Mouse (Mus musculus) frontal cortex, postnatal 10 days (tissue): ENCODE results near the gene Tsga10ip.
"Not testable (repeated sequence)": the region's sequence is repeated elsewhere in the genome, so short reads cannot be mapped to it uniquely, and the experiment has no call there.

Experiments used
- DNase-seq, 2 experiments: peaks; one replicate each; pipeline ENCODE4 v3.0.0; 2022; ENCODE audit warnings: low spot score in 2 of 2, mixed read lengths in 1 of 2

Tsga10ip gene

DNA sequence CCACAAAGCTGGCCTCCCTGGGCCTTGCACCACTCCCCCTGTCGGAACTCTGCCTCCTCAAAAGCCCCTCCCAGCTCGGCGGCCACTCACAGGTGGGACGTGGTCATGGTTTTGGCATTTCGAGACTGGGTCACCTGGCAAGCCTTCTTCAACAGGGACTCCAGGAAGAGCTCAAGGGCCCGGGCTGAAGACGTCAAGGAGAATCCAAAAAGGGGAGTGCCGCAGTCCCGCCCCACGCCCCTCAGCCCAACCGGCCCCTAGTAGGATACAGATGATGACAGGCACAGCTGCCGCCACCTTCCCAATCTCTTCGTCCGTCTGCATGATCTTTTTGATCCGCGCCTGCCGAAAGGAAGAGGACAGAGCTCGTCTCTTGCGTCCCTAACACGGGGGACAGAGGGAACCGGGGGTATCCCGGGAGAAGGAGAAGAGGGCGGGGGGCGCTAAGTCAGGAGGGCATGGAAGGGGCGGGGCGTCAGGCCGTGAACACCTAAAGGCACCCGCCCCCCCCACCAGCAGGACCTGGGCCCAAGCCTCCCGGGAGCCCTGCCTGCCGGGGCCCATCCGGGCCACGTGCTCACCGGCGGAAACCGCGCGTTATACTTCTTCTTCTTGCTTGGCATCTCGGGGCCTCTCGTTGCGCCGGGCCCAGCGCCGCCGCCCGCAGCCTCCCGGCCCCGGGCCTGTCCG is 21.9 kb upstream of the Tsga10ip start:
- peak; percentile 66 to 69 for DNase-seq

DNA sequence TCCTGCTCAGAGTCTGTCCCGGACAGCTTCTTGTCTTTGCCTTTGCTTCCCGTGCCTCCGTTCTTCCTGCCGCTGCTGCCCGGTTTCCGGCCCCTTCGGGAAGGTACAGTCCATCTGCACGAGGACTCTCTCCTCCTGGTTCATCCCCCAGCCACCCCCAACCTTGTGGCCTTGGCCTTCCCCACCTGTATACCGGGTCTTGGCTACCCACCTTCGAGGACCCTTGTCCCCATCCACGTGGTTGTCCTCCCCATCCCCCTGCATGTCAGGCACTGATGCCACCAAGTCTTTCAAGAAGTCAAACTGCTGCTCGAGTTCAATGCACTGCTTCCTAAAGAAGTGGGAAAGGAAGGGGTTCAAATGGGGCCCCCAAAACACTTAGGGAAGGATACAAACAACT is 21.2 kb upstream of the Tsga10ip start:
- DNase-seq, result no peak

DNA sequence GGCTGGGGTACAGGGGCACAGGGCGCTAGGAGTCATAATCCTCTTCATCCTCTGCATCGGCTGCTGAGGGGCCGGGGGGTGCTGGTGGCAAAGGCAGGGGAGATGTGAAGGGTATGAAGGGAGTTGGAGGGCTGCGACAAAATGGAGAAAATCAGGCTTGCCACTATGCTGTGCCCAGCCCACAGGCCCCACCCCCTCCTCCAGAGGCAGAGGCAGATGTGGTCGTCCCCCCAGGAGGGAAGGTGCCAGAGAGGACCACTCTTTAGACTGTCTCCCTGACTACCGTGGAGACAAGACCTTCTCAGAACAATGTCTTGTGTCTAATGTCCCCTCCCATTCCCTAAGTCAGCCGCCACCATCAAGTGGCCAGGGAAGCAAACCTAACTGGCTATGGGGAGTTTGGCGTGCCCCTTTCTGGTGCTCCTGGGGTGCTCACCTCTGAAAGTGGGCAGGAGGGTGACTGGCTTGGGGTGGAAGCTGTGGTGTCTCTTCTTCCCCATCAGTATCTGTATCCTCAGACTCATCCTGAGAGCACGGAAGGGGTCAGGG is 20.6 kb upstream of the Tsga10ip start:
- no peak for DNase-seq

DNA sequence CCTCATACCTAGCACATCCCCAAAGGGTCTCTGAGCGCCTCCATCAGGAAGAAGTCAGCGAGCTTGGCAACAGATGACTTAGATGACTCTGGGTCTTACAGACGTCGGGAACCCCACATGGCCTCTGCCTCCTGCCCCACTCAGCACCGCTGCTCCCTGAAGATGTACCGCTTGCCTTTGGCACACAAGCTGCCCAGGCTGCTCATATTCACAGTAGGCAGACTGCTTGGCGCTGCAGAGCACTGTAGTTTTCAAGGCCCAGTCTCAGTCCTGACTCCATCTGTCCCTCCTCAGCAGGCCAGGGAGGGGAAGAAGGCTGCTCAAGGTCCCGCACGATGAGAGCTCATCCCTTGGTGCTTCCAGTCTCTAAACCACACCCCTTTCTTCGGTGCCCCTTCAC is 19.9 kb upstream of the Tsga10ip start:
- DNase-seq, result no peak

DNA sequence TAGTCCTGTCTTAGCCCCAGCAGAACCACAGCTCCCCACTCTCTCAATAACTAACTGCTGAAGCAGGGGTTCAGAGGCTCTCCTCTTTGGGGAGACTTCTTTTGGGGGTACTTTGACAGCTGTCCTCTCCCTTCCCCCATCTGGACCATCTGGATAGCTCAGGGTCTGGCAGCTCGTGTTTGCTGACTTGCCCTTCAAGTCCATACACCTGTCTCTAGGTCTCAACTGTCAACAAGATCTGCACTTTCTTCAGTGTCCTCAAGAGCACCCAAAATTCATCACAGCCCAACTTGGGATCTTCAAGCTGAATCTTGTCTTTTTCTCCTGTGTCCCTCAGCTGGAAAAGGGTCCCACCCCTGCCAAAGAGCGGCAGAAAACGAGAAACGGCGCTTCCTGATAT is 19.5 kb upstream of the Tsga10ip start:
- no peak for DNase-seq

DNA sequence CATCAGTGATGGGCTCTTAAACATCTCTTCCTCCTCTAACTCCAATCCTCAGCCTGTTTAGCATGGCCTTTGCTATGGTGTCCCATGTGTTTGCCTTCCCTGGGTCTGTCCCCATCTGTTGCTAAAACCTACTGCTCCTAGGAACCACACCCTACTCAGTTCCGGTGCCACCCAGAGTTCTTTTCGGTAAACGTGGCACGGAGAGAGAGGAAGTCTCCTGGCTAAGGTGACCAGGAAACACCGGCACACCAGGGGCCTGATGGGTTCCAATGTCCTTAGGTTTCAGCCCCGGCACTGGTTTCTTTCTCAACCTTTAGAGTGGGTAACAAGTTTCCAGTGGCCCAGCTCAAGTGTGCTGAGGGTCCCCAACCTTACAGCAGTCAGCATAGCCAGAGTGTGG is 18.3 kb upstream of the Tsga10ip start:
- no peak for DNase-seq

DNA sequence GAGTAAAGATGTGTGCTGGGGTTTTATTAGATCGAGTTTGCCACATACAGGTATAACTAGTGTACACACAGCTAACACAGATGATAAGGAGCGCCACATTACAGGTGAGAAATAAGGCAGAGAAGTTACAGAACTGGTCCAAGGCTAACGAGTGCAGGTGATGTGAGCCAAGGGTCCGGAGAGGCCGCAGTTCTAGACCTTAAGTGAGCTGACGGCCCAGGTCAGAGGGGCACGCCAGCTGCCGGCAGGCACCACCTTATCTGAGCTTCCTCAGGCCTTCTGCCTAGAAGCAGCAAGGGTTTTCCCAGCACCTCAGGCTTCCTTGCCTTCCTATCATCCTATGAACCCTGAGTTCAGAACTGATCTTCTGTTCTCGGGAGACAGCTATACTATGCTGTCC is 17.3 kb upstream of the Tsga10ip start:
- DNase-seq, result no peak

DNA sequence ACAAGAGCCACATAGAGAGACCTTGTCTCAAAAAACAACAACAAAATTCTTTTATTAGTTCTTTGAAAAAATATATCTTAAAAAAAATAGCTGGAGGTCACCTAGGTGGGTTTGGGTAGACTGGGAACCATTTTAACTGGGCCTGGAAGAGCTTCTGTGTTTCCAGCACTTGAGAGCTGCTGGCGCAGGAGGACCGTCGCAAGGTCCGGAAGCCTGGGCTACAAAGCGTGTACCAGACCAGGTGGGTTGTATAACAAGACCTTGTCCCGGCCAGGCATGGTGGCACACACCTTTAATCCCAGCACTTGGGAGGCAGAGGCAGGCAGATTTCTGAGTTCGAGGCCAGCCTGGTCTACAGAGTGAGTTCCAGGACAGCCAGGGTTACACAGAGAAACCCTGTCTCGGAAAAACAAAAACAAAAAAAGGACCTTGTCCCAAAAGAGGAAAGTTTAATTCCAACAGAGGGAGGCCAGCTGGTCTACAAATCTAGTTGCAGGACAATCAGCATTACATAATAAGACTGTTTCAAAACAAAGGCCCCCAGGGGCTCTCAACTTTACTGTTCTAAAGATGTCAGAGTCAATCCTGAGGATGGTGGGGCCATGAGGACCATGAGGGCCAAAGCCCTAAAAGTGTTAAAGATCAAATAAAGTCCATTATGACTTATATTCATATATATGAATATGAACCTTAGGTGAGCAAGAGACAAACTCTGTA is 16.6 kb upstream of the Tsga10ip start:
- no peak for DNase-seq

DNA sequence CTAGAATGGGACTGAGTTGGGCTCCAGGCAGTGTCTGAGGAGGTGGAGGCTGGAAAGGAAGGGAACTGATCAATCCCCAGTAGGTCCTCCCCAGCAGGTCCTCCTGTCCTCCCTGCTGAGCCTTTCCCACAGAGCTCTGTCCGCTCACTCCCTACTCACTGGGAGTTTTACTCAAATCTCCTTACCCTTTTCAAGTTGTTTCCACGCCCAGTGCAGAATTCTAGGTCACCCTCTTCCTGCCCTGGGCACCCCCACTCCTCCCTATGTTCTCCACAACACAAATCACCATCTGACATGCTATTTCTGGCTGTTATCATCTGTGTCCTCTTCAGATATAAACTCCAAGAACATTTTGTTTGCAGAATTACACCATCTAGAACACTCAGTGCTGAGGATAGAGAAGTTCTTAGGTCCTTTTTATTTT is 12.2 kb upstream of the Tsga10ip start:
- no peak for DNase-seq

DNA sequence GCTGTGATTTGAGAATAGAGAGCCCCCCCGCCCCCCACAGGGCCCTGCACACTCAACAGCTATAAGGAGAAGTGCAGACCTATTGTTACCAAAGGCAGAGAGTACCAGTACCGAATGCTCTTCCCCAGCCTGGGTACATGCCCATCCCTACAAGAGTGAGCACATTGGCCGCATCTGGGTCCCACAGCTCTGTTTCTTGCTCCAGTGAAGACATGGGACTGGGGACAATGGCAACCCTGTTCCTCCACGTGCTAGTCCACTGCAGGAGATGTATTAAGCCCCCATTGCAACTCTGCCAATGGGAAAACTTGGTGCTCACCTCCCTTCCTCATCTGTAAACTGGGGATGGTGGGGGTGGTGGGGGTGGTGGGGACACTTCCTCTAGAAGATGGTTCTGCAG is 11.5 kb upstream of the Tsga10ip start:
- DNase-seq, result no peak

DNA sequence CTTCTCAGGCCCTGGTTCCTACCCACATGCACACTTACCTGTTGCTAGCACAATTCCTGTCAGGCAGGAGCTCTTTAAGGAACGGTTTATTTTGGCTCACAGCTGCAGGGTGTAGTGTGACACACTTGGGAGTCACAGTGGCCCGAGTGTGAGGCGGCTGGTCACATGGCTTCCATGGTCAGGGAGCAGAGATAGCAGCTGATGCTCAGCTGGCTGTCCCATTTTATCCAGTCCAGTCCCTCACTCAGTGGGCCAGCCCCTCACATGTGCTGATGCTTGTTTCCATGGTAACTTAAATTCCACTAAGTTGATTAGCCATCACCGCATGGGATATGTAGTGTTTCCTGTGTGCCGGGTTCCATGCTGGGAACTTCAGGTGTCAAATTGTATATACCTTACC is 9.6 kb upstream of the Tsga10ip start:
- no peak for DNase-seq

DNA sequence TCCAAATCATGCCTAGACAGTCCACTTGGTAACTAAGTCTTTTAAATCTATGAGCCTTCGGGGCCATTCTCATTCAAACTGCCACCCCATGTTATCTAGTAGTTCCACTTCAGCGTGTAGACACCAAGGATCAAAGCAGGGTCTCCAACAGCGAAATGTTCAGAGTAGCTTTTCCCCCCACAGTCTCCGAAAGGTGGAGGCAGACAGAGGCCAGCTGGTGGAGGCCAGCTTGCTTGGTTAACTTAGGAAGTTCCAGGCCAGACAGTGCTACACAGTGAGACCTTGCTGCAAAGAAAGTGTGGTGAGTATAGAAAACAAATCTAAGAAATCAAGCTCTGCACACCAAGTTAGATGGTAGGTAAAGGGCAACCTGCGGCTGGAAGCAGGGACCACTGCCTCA is 8.3 kb upstream of the Tsga10ip start:
- DNase-seq, result no peak

DNA sequence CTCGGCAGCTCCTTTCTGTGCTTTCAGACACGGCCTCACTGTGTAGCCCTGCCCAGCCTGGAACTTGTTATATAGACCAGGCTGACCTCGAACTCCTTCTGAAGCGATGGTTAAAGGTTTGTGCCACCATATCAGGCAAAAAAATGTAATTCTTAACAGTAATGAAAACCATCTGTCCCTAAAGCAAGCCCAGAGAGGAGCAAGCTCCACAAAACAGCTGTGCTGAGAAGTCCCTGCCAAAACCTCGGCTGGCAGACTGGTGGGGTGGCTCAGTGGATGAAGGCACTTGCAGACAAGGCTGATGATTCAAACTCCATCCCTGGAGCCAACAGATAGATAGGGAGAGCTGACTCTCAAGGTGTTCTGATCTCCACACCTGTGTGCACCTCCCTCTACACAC is 6.7 kb upstream of the Tsga10ip start:
- DNase-seq, result no peak

DNA sequence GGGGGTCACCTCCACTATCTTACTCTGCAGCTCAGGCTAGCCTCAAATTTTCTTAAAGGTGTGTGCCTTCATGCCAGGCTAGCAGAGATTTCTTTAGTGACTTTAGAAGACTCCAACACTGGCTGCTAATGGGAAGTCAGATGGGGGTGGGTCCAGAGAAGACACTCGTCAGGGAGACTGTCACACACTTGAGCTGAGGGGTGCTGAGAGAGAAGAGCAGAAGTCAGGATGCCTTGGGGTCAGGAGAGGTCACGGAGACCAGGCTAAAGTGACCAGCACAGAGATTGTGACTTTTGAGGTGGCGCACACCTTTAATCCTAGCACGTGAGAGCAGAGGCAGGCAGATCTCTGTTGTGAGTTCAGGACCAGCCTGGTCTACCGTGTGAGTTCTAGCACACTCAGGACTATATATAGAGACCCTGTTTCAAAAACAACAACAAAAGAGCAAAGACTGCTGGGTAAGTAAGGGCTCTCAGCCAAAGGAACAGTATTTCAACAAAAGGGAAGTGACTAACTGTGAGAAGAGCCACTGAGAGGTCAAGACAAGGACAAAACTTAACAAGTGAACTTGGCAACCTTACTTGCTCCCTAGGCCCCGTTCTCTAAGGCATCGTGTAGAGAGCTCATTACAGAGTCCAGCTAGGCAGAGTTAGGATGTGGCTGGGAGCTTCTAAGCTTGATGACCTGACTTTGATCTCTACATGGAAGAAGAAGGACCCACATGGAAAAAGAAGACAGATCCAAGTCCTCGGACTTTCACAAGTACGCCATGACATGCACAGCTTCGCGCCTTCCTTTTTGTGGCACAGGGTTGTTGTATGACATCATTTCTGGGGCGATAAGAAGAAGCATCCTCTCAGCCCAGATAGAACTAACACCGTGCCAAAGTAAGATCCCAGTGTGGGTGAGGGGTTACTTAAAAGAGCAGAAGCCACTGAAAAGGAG is 6.0 kb upstream of the Tsga10ip start:
- DNase-seq, result no peak

DNA sequence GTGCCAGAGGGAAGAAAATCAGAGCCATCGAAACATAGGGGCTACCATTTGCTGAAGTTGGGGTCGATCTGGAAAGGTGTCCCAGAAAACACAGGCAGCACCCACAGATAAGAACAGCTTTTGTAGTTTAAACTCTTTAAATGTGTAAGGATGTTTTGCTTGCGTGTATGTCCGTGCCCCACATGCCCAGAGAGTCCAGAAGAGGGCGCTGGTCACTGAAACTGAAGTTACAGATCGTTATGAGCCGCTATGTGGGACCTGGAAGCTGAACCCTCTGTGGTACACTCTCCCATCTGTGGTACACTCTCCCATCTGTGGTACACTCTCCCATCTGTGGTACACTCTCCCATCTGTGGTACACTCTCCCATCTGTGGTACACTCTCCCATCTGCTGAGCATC is 4.8 kb upstream of the Tsga10ip start:
- DNase-seq, result peak in 1 of 2 experiments; percentile 26

DNA sequence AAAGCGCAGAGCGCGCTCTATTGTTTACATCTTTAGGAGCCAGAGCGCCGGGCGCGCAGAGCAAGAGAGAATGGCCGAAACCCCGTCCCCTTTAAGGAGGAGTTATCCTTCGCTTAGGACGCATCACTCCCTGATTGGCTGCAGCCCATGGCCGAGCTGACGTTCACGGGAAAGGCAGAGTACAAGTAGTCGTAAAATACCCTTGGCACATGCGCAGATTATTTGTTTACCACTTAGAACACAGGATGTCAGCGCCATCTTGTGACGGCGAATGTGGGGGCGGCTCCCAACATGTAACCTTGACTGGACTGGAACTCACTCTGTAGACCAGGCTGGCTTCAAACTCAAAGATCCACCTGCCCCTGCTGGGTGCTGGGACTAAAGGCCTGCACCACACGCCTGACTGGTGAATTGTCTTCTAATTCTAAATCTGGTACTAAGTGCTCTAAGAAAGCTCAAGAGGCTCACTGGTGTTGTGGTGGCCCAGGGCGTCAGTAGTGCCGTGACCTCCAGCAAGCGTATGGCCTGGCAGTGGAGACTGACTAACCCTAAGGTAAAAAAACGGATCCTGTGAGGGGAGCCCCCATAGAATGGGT is 4.3 kb upstream of the Tsga10ip start:
- peak in 1 of 2 experiments; percentile 24 for DNase-seq

DNA sequence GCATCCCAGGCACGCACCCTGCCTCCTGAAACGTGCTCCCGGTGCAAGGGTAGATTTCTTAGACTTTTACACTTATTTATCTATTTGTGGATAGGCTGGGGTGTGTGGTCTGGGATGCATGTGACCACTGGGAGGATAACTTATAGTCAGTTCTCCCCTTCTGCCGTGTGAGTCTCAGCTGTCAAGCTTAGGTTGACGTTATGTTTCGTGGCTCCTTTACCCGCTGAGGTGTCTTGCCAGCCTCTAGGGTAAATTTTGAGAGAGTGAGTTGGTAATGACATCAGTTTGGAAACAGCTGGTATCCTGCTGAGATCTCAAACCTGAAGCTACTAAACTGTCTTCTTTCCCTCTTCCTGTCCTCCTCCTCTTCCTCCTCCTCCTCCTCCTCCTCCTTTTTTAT is 3.6 kb upstream of the Tsga10ip start:
- DNase-seq, result no peak

DNA sequence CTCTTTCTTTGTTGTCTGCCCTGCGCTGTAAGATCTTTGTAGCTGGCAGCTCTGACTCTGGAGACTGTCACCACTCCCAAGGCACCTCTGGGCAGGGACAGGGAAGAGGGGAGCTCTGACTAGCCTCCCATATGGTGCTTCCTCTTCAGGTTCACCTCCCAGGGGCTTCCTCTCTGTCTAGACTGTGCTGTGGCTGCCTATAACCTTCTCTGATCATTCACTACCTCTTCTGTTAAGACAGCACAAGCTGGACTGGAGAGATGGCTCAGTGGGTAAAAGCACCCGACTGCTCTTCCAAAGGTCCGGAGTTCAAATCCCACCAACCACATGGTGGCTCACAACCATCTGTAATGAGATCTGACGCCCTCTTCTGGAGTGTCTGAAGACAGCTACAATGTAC is 1.3 kb downstream of the Tsga10ip start:
- DNase-seq, result not testable (repeated sequence)

DNA sequence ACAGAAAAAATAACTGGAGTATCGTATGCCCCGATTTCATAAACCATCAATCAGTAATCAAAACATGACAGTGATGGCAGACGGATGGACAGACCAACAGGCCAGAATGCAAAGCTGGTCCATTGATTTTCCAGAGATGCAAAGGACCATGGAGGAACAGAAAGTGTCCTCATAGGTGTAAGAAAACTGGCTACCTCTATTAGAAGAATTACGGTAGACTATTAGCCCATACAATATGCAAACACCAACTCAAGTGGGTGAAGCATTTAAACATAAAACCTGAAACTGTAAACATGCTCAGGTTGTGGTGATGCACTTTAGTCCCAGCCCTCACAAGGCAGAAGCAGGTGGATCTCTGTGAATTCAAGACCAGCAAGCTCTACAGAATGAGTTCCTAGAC is 7.0 kb downstream of the Tsga10ip start:
- no peak for DNase-seq

DNA sequence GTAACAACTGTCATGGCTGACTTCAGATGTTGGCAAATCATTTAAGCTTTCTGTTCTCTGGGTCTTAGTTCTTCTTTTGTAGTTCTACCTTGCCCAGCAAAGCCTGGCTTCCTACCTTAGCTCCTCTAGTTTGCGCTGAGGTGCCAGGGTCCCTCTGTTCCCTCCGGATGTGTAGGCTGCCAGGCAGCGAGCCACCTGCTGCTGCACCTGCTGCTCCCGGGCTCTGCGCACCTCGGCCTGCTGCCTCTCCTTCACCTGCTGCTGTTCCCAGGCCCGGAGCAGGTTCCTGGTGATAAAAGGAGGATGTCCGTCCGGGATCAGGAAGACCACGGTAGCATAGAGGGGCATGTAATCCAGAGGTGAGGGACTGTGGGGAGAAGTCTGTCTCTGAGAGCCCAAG is 8.2 kb downstream of the Tsga10ip start:
- no peak for DNase-seq

DNA sequence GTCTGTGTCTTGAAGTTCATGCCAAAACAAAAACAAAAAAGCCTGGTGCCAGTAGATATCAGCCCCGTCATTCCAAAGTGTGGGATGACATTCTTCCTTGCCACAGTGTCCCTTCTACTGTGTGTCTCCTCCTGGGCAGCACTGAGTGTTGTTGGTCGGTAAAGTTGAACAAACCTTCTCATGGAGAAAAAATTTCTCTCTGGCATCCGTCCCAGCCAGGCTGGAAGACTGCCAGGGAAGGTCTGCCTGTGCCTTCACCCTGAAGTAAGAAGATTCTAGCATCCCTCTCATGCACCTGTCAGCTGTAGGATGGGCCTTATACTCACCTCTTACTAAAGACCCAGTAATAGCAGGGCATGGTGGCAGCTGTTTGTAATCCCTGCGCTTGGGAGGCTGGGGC is 9.4 kb downstream of the Tsga10ip start:
- no peak for DNase-seq

DNA sequence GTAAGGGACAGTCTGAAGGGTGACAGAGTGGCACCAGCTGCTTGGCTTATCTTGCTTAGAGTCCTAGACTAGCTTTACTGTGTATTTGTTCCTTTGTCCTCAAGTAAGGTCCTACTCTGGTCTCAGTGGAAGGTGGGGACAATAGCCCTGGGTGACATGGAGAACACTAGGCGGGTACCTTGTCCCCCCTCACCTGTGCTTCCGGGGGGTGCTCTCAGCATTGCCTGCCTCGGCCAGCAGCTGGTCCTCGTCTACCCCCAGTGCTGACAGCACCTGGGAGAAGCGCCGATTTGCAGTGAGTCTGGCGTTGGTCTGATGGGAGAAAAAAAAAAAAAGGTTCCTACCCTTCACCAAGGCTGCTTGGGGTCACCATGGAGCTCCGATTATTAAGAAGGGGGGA is 11.9 kb downstream of the Tsga10ip start:
- no peak for DNase-seq
